Mouse (Mus musculus) embryonic facial prominence, embryonic 12.5 days (tissue): ENCODE measurements at regions not wholly inside any gene's neighbourhood (a gene's known extent, or its start where the extent isn't known, plus 50 kb on each side); places are given as distances from the start of the nearest gene placed in this dataset.

Source experiments
- ATAC-seq: fragments of 200-750 bp; cut with Nextera tagmentation; 2 replicates; pipeline ENCODE4 v1.8.0; 2017; ENCODE audit not compliant: insufficient number of reproducible peaks, insufficient read depth, low FRiP score, low TSS enrichment
- H3K27ac ChIP-seq: fragments of 300-500 bp; sonication (generic); 2 replicates; pipeline ENCODE4 v1.5.1; 2016; ENCODE audit warnings: mild to moderate bottlenecking
- H3K27me3 ChIP-seq: fragments of 300-500 bp; sonication (generic); 2 replicates; pipeline ENCODE4 v1.6.1; 2016; ENCODE audit warnings: mild to moderate bottlenecking, moderate library complexity
- H3K36me3 ChIP-seq: fragments of 300-500 bp; sonication (generic); 2 replicates; pipeline ENCODE4 v1.6.1; 2016; ENCODE audit warnings: mild to moderate bottlenecking
- H3K4me1 ChIP-seq: fragments of 300-500 bp; sonication (generic); 2 replicates; pipeline ENCODE4 v1.6.1; 2016
- H3K4me2 ChIP-seq: fragments of 300-500 bp; sonication (generic); replicated peaks from 2 replicates; pipeline ENCODE4 v1.6.1; 2016; ENCODE audit warnings: mild to moderate bottlenecking, moderate library complexity
- H3K4me3 ChIP-seq: fragments of 300-500 bp; sonication (generic); 2 replicates; pipeline ENCODE4 v1.5.1; 2016; ENCODE audit warnings: mild to moderate bottlenecking
- H3K9ac ChIP-seq: fragments of 300-500 bp; sonication (generic); 2 replicates; pipeline ENCODE4 v1.6.1; 2016; ENCODE audit warnings: mild to moderate bottlenecking, moderate library complexity
- H3K9me3 ChIP-seq: fragments of 300-500 bp; sonication (generic); 2 replicates; pipeline ENCODE4 v1.6.1; 2016; ENCODE audit warnings: mild to moderate bottlenecking, moderate library complexity
- WGBS: fragments of 180-500 bp; shearing (Covaris S2); methylation state at CpG from one replicate; pipeline ENCODE4 v1.1.7; 2016; 5-methylcytosine and 5-hydroxymethylcytosine counted together

DNA sequence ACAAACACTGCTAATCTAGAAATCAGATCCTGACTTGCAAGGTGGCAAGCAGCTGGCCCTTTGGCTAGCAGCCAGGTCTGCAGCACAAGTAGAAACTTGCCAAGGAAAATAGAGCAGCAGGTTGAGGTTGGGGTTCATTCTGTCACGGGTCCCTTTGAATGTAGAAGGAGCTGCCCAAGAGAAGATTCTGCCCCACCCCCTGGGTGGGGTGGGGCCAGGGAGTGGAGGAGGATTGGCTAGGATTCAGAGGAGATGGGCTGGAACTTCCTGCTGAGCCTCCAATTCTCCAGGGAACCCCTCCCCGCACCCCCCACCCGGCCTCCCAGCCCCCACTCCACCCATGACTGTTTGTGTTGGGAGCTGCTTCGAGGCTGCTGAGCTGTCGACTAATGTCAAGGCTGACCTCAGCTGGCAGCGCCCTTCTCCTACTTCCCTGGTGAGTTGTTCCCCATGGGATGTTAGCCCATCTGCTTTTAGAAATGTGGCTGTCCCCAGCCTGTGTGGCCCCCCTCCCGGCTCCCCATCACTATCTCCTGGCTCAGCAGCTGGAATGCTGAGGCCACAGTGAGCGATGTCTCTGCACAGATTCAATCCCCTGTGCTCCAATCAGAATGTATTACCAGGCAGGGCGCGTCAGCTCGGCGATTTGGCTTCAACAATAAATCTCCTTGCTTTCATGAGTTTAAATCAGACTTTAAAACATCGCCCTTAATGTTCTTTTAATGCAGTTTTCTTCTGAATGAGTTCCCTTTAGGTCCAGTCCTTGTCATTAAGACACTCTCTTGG, 447.8 kb upstream of the Kif2a start:
- WGBS = 2% methylated on average over 13 of the region's 13 CpGs
- H3K4me1 ChIP-seq = peaks cover 9% of the 10 kb centered on the region
- peak overlapping the region; percentile 55 for H3K4me2 ChIP-seq
- peak overlapping the region; percentile 25 for H3K4me3 ChIP-seq
- H3K36me3 ChIP-seq = no peaks in the 10 kb centered on the region
- no peak overlapping the region for H3K9ac ChIP-seq
- peaks cover 2% of the 10 kb centered on the region; the same call in 1 of the 2 replicates for H3K27me3 ChIP-seq
- no peaks in the 10 kb centered on the region for H3K9me3 ChIP-seq
- ATAC-seq = peak; percentile 72
- H3K27ac ChIP-seq = no peak overlapping the region

- Histone ChIP-seq H3K4me1 (0 out of 2 replicates have a peak, but pooled peaks cover 4% of the 10 kb centered on the region), H3K36me3 (no peaks in the 10 kb centered on the region), H3K9ac (no peak overlapping the region), H3K27ac (no peak overlapping the region), H3K4me2 (no peak overlapping the region), H3K9me3 (no peaks in the 10 kb centered on the region), H3K27me3 (0 out of 2 replicates have a peak, but pooled peaks cover 2% of the 10 kb centered on the region), H3K4me3 (no peak overlapping the region)
- no peak for ATAC-seq
- 90% methylated on average over 7 of the region's 7 CpGs for WGBS
Observed at GRCm38 (mm10) chr13:107462791-107463190, 440.9 kb upstream of the Kif2a start.

DNA sequence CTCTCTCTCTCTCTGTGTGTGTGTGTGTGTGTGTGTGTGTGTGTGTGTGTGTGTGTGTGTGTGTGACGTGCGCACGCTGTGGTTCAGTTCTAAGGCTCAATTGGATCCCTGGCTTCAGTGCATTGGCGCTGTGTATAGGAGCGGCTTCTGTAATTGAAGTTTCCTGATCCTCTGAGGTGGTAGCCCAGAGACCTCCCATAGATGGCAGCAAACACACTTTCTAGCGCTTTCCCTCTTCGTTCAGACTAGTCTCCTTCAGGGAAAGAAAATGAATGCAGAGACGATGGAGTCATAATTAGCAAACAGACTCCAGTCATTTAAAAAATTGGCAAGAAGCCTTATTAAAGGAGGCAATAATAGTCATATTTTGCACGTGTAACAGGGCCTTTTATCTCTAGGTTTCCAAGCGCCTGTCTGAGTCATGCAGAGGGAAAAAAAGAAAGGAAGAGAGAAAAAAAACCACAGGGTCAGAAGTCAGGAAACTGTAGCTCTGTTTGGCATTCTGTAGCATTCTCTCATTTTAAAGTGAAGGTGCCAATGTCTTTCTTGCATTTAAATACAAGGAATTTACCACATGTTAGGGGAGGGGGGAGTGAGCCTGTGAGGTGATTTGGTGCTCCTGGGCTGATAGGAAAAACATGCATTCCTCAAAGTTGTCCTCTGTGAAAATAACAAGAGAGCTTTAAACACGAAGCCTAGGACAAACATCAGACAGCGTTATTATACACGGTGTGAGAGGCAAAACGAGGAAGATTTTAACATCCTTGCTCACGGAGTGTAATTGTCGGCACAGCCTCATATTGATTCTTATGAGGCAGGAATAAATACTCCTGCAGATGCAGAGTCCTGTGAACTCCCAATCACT, 439.4 kb upstream of the Kif2a start:
- no peaks in the 10 kb centered on the region for H3K9me3 ChIP-seq
- peak; percentile 79; the same call in 1 of the 2 replicates for ATAC-seq
- no peak overlapping the region for H3K4me3 ChIP-seq
- WGBS = 19% methylated on average over 16 of the region's 16 CpGs
- H3K9ac ChIP-seq = no peak overlapping the region
- H3K27ac ChIP-seq = no peak overlapping the region
- H3K4me1 ChIP-seq = 0 out of 2 replicates have a peak, but pooled peaks cover 4% of the 10 kb centered on the region
- peak overlapping the region; percentile 14; the same call in 1 of the 2 replicates for H3K4me2 ChIP-seq
- no peaks in the 10 kb centered on the region for H3K27me3 ChIP-seq
- no peaks in the 10 kb centered on the region for H3K36me3 ChIP-seq

- no peak overlapping the region for H3K27ac ChIP-seq
- no peaks in the 10 kb centered on the region for H3K27me3 ChIP-seq
- no peak overlapping the region for H3K9ac ChIP-seq
- ATAC-seq = no peak
- no peak overlapping the region for H3K4me2 ChIP-seq
- H3K9me3 ChIP-seq = no peaks in the 10 kb centered on the region
- H3K4me1 ChIP-seq = 0 out of 2 replicates have a peak, but pooled peaks cover 4% of the 10 kb centered on the region
- 85% methylated on average over 4 of the region's 4 CpGs for WGBS
- no peaks in the 10 kb centered on the region for H3K36me3 ChIP-seq
- no peak overlapping the region for H3K4me3 ChIP-seq
Observed at GRCm38 (mm10) chr13:107458730-107459129, 436.8 kb upstream of the Kif2a start.

GRCm38 (mm10) chr13:107457270-107457669, 435.3 kb upstream of the Kif2a start:
- 84% methylated on average over 10 of the region's 10 CpGs for WGBS
- Histone ChIP-seq H3K9me3 (no peaks in the 10 kb centered on the region), H3K27ac (no peak overlapping the region), H3K4me3 (no peak overlapping the region), H3K9ac (no peak overlapping the region), H3K27me3 (no peaks in the 10 kb centered on the region), H3K4me1 (0 out of 2 replicates have a peak, but pooled peaks cover 4% of the 10 kb centered on the region), H3K4me2 (no peak overlapping the region), H3K36me3 (no peaks in the 10 kb centered on the region)
- no peak for ATAC-seq

DNA sequence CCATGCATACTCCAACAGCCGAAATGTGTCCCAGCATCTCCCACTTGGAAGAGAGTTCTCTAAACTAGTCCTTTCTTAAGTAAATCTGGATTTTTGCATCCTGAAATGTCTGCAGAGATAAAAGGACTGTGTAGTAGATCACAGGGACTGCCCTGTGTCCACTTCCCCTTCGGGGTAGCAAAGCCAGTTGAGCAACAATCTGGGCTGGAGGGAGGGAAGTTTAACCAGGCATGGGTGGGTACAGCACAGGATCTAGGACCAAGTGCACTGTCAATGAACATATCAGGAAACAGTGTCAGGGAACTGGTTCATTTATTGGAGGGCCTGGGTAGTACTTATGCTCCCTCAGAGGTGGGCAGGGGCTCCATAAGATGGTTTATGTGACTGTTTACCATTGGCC, 434.5 kb upstream of the Kif2a start:
- 77% methylated on average over 2 of the region's 2 CpGs for WGBS
- H3K4me3 ChIP-seq = no peak overlapping the region
- no peak overlapping the region for H3K4me2 ChIP-seq
- H3K4me1 ChIP-seq = 0 out of 2 replicates have a peak, but pooled peaks cover 1% of the 10 kb centered on the region
- no peaks in the 10 kb centered on the region for H3K36me3 ChIP-seq
- H3K9me3 ChIP-seq = no peaks in the 10 kb centered on the region
- no peak overlapping the region for H3K9ac ChIP-seq
- no peak overlapping the region for H3K27ac ChIP-seq
- ATAC-seq = no peak
- H3K27me3 ChIP-seq = no peaks in the 10 kb centered on the region

DNA sequence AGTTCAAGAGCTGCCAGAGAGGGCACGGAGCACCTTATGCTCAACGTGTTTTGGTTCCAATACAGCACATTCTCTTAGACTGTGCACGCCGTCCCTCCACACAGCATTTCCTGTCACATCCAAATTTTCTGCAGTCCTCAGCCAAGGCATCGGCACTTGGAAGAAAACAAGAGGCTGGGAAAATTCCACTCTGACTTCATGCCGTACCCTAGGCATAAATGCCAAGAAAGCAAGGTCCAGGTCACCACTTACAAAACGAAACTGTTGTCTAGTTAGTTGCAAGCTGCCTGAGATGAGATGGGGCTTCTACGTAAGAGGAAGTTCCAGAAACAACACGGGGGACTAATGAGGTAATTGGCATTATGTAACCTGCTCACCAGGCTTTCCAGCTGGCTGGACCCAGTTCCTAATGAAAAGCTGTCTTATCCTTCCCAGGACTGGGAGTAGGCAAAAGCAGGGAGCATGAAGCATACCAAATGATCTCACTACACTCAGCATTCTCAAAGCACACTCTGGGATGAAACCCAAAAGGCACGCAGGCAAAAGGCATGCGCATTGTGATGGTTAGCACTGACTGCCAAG, 427.8 kb upstream of the Kif2a start:
- no peak overlapping the region for H3K27ac ChIP-seq
- 78% methylated on average over 11 of the region's 11 CpGs for WGBS
- no peak for ATAC-seq

DNA sequence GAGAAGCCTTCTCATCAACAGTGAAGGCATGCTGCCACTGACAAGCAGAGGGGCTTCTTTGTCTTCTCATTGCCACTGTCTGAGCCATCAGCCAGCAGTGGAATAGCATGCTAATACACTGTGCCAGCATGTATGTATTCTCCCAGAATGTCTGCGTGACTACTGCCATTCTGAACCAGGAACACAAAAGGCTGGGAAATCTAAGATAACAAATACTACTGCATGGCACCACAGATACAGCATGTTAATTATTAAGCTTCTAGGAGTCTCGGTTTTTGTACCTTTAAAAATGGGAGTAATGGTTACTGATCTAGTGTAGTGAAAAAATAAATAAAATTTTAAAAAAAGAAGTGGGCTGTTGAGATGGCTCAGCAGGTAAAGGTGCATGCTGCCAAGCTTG, 425.9 kb upstream of the Kif2a start:
- Histone ChIP-seq H3K4me2 (no peak overlapping the region), H3K9me3 (no peaks in the 10 kb centered on the region), H3K9ac (no peak overlapping the region), H3K27me3 (no peaks in the 10 kb centered on the region), H3K4me3 (no peak overlapping the region), H3K4me1 (no peaks in the 10 kb centered on the region), H3K36me3 (no peaks in the 10 kb centered on the region), H3K27ac (no peak overlapping the region)
- WGBS = 89% methylated on average over 2 of the region's 2 CpGs
- no peak for ATAC-seq

More for the DNA sequence above, 427.8 kb upstream of the Kif2a start:
- Histone ChIP-seq H3K27me3 (no peaks in the 10 kb centered on the region), H3K9ac (no peak overlapping the region), H3K9me3 (no peaks in the 10 kb centered on the region), H3K4me3 (no peak overlapping the region), H3K36me3 (no peaks in the 10 kb centered on the region), H3K4me1 (no peaks in the 10 kb centered on the region), H3K4me2 (no peak overlapping the region)

DNA sequence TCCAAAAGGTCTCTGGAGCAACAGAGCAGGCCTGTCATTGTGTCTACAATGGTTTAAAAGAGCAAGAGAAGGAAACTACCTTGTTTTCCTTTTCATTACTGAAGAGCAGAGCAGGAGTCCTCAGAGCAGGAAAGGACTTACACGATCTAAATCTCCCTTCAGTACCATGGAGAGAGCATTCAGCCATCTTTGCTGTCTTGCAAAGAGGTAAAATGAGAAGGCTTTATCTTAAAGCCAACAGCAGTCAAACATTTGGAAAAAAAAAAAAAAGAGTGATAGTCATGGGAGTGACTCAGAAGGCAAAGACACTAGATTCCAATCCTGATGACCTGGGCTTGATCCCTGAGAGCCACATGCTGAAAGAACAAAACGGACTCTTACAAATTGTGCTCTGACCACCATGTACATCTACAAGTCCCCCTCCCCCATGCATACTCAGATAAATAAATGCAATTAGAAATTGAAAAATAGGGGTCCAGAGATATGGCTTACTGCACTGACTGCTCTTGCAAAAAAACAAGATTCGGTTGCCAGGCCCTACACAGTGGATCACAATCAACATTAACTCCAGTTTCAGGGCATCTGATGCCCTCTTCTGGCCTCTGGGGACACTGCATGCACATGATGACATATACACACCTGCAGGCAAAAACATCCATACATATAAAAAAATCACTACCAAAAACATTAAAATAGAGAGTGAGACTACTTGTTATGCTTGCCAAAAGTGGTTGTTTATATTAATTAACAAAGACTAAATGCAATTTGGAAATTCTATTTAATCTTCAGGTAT, 397.6 kb upstream of the Kif2a start:
- no peak for ATAC-seq
- no peaks in the 10 kb centered on the region for H3K27me3 ChIP-seq
- H3K36me3 ChIP-seq = no peaks in the 10 kb centered on the region
- H3K4me3 ChIP-seq = no peak overlapping the region
- no peaks in the 10 kb centered on the region for H3K4me1 ChIP-seq
- no peaks in the 10 kb centered on the region for H3K9me3 ChIP-seq
- H3K27ac ChIP-seq = no peak overlapping the region
- H3K4me2 ChIP-seq = no peak overlapping the region
- no peak overlapping the region for H3K9ac ChIP-seq
- WGBS = 73% methylated on average over 3 of the region's 3 CpGs

DNA sequence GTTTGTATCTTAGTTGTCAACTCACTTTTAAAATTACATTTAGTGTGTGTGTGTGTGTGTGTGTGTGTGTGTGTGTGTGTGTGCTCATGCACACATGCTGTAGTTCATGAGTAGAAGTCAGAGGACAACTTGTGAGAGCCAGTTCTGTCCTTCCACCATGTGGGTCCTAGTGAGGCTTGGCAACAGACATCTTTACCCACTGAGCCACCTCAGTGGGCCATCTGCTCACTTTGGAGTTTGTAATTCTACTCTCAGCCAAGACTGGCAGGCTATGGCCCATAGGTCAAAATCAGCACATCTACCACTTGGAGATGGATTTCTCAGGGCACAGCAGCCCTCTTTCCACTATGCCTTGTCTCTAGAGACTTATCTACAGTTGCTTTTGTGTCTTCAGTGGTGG, 388.3 kb upstream of the Kif2a start:
- no peak for ATAC-seq
- H3K9me3 ChIP-seq = no peaks in the 10 kb centered on the region
- H3K27ac ChIP-seq = no peak overlapping the region
- H3K36me3 ChIP-seq = no peaks in the 10 kb centered on the region
- H3K4me3 ChIP-seq = no peak overlapping the region
- no peak overlapping the region for H3K9ac ChIP-seq
- H3K4me2 ChIP-seq = no peak overlapping the region
- no peaks in the 10 kb centered on the region for H3K4me1 ChIP-seq
- H3K27me3 ChIP-seq = no peaks in the 10 kb centered on the region

- Histone ChIP-seq H3K9me3 (no peaks in the 10 kb centered on the region), H3K27ac (no peak overlapping the region), H3K4me1 (no peaks in the 10 kb centered on the region), H3K4me3 (no peak overlapping the region), H3K36me3 (no peaks in the 10 kb centered on the region), H3K9ac (no peak overlapping the region), H3K27me3 (no peaks in the 10 kb centered on the region), H3K4me2 (no peak overlapping the region)
- 72% methylated on average over 5 of the region's 5 CpGs for WGBS
- ATAC-seq = no peak
Observed at GRCm38 (mm10) chr13:107407674-107408026, 385.7 kb upstream of the Kif2a start.
